Comparison of ENCODE assay signal across 27 mouse cellular contexts in the genomic region with DNA sequence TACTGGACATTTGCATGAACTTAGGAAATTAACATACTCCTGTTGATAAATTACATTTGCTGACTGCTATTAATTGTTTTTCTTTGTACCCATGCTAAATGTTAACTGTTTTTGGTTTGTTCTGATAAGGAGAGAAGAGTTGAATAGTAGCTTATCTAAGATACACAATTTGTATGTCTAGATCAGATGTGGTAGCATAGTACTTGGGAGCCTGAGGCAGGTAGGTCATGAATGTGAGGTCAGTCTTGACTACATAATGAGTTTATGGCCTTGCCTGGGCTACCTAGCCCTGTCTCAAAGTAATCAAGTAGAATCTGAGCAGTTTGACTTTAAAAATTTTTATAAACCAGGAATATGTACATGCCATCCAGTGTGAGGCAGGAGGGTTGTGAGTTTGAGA.
DNase-seq lines count a peak whose midpoint lies in the region; ATAC-seq lines count a peak whose summit lies in the region.
"Had no signal": no experiment of that assay in that cellular context is flagged by ENCODE, and none has a peak within 500 bp of the region (broad histone marks: within the 10 kb centered on the region; RNA-seq: fewer than 3 reads in every experiment).

No protein-coding gene starts in this region.

- peaks cover 53% of the 10 kb centered on the region for H3K36me3 ChIP-seq in liver, embryonic 12.5 days
- peaks cover 13% of the 10 kb centered on the region; the same call in 1 of the 2 replicates for H3K36me3 ChIP-seq in liver, embryonic 11.5 days (ENCODE audit: control insufficient read depth, insufficient read depth, low read length)
- peaks cover 20% of the 10 kb centered on the region for H3K36me3 ChIP-seq in midbrain, embryonic 11.5 days (ENCODE audit: control insufficient read depth, insufficient read depth, low read length)
- H3K36me3 ChIP-seq in midbrain, embryonic 14.5 days (ENCODE audit: control insufficient read depth, insufficient read depth, low read length), result peaks cover 66% of the 10 kb centered on the region

- DNase-seq in liver, embryonic 11.5 days (ENCODE audit: low spot score), result no peak
- peak; percentile 31 for DNase-seq in midbrain, embryonic 11.5 days (ENCODE audit: low spot score, missing footprints)
- DNase-seq in midbrain, embryonic 14.5 days, result no peak
- no peak for DNase-seq in gastrocnemius, postnatal 4 days (ENCODE audit: low spot score in 2 of 2)
- DNase-seq: adrenal gland, postnatal 10 days; adrenal gland, postnatal 36 days; cerebellum, adult 11-12 months; cerebellum, adult 8-10 months; cerebellum, postnatal 10 days; cerebellum, postnatal 36 days; embryo, embryonic 11 days; gastrocnemius, postnatal 25 days; heart, adult 2 months; heart, postnatal 36 days had no signal

- H3K9ac ChIP-seq in liver, embryonic 12.5 days, result no peak overlapping the region
- H3K9ac ChIP-seq in liver, embryonic 11.5 days (ENCODE audit: low read depth, low read length), result no peak overlapping the region
- no peak overlapping the region for H3K9ac ChIP-seq in midbrain, embryonic 11.5 days (ENCODE audit: low read length)
- H3K9ac ChIP-seq in midbrain, embryonic 14.5 days (replicated peaks; ENCODE audit: low read length), result no peak overlapping the region
- H3K9ac ChIP-seq: embryonic facial prominence, embryonic 13.5 days; forebrain, embryonic 12.5 days; forebrain, embryonic 15.5 days; heart, embryonic 13.5 days; hindbrain, embryonic 13.5 days had no signal

- no peaks in the 10 kb centered on the region for H3K9me3 ChIP-seq in liver, embryonic 12.5 days (replicated peaks)
- no peaks in the 10 kb centered on the region for H3K9me3 ChIP-seq in liver, embryonic 11.5 days (ENCODE audit: control insufficient read depth, low read length)
- no peaks in the 10 kb centered on the region for H3K9me3 ChIP-seq in midbrain, embryonic 11.5 days (ENCODE audit: control insufficient read depth, low read length)
- H3K9me3 ChIP-seq in midbrain, embryonic 14.5 days (ENCODE audit: control insufficient read depth, low read length), result no peaks in the 10 kb centered on the region
- H3K9me3 ChIP-seq: embryonic facial prominence, embryonic 10.5 days; embryonic facial prominence, embryonic 13.5 days; forebrain, embryonic 12.5 days; forebrain, embryonic 15.5 days; heart, embryonic 10.5 days; heart, embryonic 13.5 days; hindbrain, embryonic 10.5 days; hindbrain, embryonic 13.5 days had no signal

- peak; percentile 51; the same call in 1 of the 2 replicates for ATAC-seq in liver, embryonic 12.5 days
- ATAC-seq in liver, embryonic 11.5 days (replicated peaks; ENCODE audit: low FRiP score), result no peak; the same call in 1 of the 2 replicates
- no peak for ATAC-seq in midbrain, embryonic 11.5 days (ENCODE audit: low FRiP score)
- ATAC-seq in midbrain, embryonic 14.5 days (ENCODE audit: low FRiP score, low TSS enrichment), result no peak
- ATAC-seq in megakaryocyte-erythroid progenitor cell, adult 5-6 weeks (replicated peaks; ENCODE audit: low FRiP score, low TSS enrichment, poor library complexity, severe bottlenecking), result peak; percentile 52; the same call in 1 of the 2 replicates
- ATAC-seq: forebrain, embryonic 15.5 days; hindbrain, embryonic 16.5 days; Patski had no signal

- H3K4me1 ChIP-seq in liver, embryonic 12.5 days, result peaks cover 18% of the 10 kb centered on the region
- H3K4me1 ChIP-seq in liver, embryonic 11.5 days (replicated peaks; ENCODE audit: control insufficient read depth, insufficient read depth, low read length), result no peaks in the 10 kb centered on the region
- no peaks in the 10 kb centered on the region for H3K4me1 ChIP-seq in midbrain, embryonic 11.5 days (ENCODE audit: control insufficient read depth, insufficient read depth, low read length)
- no peaks in the 10 kb centered on the region for H3K4me1 ChIP-seq in midbrain, embryonic 14.5 days (ENCODE audit: control insufficient read depth, insufficient read depth, low read length)
- H3K4me1 ChIP-seq: embryonic facial prominence, embryonic 10.5 days; embryonic facial prominence, embryonic 13.5 days; forebrain, embryonic 12.5 days; forebrain, embryonic 15.5 days; heart, embryonic 10.5 days; heart, embryonic 13.5 days; hindbrain, embryonic 10.5 days; hindbrain, embryonic 13.5 days had no signal

- no peak overlapping the region for H3K4me2 ChIP-seq in liver, embryonic 12.5 days
- H3K4me2 ChIP-seq in liver, embryonic 11.5 days, result no peak overlapping the region
- H3K4me2 ChIP-seq in midbrain, embryonic 11.5 days, result no peak overlapping the region
- H3K4me2 ChIP-seq in midbrain, embryonic 14.5 days (ENCODE audit: low read length), result no peak overlapping the region
- H3K4me2 ChIP-seq: embryonic facial prominence, embryonic 13.5 days; forebrain, embryonic 12.5 days; forebrain, embryonic 15.5 days; heart, embryonic 13.5 days; hindbrain, embryonic 13.5 days had no signal

- H3K4me3 ChIP-seq in liver, embryonic 12.5 days, result no peak overlapping the region
- H3K4me3 ChIP-seq in liver, embryonic 11.5 days (ENCODE audit: low read depth, low read length), result no peak overlapping the region
- H3K4me3 ChIP-seq in midbrain, embryonic 11.5 days (ENCODE audit: low read depth, low read length), result no peak overlapping the region
- no peak overlapping the region for H3K4me3 ChIP-seq in midbrain, embryonic 14.5 days (replicated peaks; ENCODE audit: low read depth, low read length)
- H3K4me3 ChIP-seq: embryonic facial prominence, embryonic 10.5 days; embryonic facial prominence, embryonic 13.5 days; erythroblast, embryonic 14.5 days; forebrain, embryonic 12.5 days; forebrain, embryonic 15.5 days; heart, adult 2 months; heart, embryonic 10.5 days; heart, embryonic 13.5 days; hindbrain, embryonic 10.5 days; hindbrain, embryonic 13.5 days had no signal

- H3K27me3 ChIP-seq in liver, embryonic 12.5 days (replicated peaks), result no peaks in the 10 kb centered on the region
- no peaks in the 10 kb centered on the region for H3K27me3 ChIP-seq in liver, embryonic 11.5 days (replicated peaks; ENCODE audit: control insufficient read depth, insufficient read depth, low read length)
- no peaks in the 10 kb centered on the region for H3K27me3 ChIP-seq in midbrain, embryonic 11.5 days (ENCODE audit: control insufficient read depth, insufficient read depth, low read length)
- H3K27me3 ChIP-seq in midbrain, embryonic 14.5 days (ENCODE audit: control insufficient read depth, insufficient read depth, low read length), result no peaks in the 10 kb centered on the region
- H3K27me3 ChIP-seq: embryonic facial prominence, embryonic 13.5 days; forebrain, embryonic 12.5 days; forebrain, embryonic 15.5 days; heart, embryonic 13.5 days; hindbrain, embryonic 13.5 days; Patski had no signal

- no peak overlapping the region for H3K27ac ChIP-seq in liver, embryonic 12.5 days
- no peak overlapping the region for H3K27ac ChIP-seq in liver, embryonic 11.5 days (ENCODE audit: low read depth, low read length)
- no peak overlapping the region for H3K27ac ChIP-seq in midbrain, embryonic 11.5 days (ENCODE audit: low read depth, low read length)
- H3K27ac ChIP-seq in midbrain, embryonic 14.5 days (replicated peaks; ENCODE audit: low read depth, low read length), result no peak overlapping the region
- H3K27ac ChIP-seq: embryonic facial prominence, embryonic 10.5 days; embryonic facial prominence, embryonic 13.5 days; forebrain, embryonic 12.5 days; forebrain, embryonic 15.5 days; heart, adult 2 months; heart, embryonic 10.5 days; heart, embryonic 13.5 days; hindbrain, embryonic 10.5 days; hindbrain, embryonic 13.5 days had no signal

Comparison
In these comparisons a context has a peak if more than half of its experiments do, and no peak if none do; other contexts are left out.
1. ATAC-seq: peak in liver, embryonic 12.5 days (single experiment) and megakaryocyte-erythroid progenitor cell, adult 5-6 weeks (single experiment); none in liver, embryonic 11.5 days (single experiment), midbrain, embryonic 11.5 days (single experiment) and midbrain, embryonic 14.5 days (single experiment).